Mouse (Mus musculus) E14TG2a.4 (cell line): ENCODE results near the gene Pfn5.

Experiments
- CTCF ChIP-seq: conservative IDR thresholded peaks from 2 replicates; pipeline ENCODE4 v1.5.1; 2014; ENCODE audit warnings: low read length
- NANOG ChIP-seq: IDR thresholded peaks from 2 replicates; pipeline ENCODE4 v1.6.1; 2014; ENCODE audit warnings: borderline replicate concordance, low read length, mixed read lengths
- POU5F1 ChIP-seq: IDR thresholded peaks from 2 replicates; pipeline ENCODE4 v1.6.1; 2014; ENCODE audit warnings: low read length, borderline replicate concordance

DNA sequence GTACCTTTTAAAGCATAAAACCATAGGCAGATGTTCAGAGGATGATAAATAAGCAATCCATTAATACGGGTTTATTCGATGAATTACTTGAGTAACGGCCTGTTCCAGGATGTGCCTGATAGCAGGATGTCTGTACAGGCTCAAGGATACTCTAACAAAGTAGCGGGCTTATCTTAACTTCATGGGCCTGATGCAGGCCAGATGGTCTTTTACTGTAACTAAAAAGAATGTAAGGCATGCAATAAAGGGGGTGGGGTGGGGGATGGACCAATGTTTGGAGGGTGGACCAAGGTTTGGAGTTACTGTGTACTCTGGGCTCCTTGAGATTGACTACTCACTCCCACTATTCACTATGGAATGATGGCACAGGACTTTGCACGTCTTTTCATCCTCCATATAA lies 42.7 kb downstream of the Pfn5 start:
- TF ChIP-seq CTCF: no peak
- no peak for TF ChIP-seq POU5F1
- TF ChIP-seq NANOG: no peak
